Mouse (Mus musculus): Measurements from ENCODE around the gene Iqub. TPM values are rescaled to one million over a fixed set of nuclear protein-coding genes. Genes with fewer than 3 reads are reported as not detected.

Iqub gene
- 1.6 and 1.7 TPM in 2 replicates for polyA plus RNA-seq (2012; rRNA removed)

DNA sequence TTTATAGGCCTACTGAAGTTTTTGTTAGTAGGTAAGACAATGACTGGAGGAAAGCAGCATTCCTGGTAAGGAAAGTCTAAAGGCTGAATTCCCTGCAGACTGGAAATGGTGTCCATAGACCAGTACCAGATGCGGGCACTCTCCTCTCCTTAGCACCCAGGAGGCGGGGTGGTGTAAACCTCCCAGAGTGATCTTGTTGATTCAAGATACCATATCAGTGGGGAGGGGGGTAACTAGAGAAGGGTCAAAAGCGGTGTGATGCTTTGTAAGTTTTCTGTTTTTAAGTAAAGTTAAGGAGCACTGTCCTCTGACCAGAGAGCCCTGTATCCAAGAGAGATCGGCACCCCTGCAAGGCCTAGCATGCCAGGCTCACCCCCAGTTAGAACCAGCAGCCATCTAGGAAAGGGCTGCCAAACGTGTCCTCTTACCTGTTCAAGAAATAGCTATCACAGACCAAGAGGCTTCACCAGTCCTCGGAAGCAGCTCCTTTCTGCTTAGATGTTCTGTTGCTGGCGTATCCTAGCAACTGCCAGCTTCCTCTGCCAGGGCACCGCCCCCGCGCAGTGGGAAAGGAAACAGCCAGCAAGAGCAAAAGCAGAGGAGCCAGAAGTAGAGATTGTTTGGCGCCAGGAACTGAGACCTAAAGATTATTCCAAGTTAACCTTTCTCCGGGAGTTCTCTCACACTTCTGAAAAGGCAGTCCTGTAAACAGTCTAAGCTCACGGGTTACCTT is at the start of gene Iqub:
Iqub (minus strand) TSS at position 516 of the 733 bp plus-strand sequence.
- DNase-seq (ENCODE audit: extremely low spot score in 1 of 2, low spot score in 1 of 2) = peak; percentile 86 to 93

DNA sequence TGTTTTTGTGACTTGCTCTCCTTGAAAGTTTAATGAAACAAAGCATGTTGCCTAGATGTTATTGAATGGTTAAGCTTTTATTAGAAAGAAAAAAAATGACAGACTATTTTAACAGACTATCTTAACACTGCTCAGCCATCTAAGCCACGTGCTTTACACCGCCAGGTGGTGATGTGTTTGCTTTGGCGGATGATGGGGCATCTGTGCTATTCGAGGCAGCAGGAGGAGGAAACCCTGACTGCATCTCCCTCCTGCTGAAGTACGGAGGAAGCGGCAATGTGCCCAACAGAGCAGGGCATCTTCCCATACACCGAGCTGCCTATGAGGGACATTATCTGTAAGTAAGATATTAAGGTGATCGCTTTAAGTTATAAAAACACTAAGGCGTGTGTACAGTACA is 49.2 kb upstream of the Iqub start:
- DNase-seq (ENCODE audit: extremely low spot score in 1 of 2, low spot score in 1 of 2) = peak in 1 of 2 experiments; percentile 35

DNA sequence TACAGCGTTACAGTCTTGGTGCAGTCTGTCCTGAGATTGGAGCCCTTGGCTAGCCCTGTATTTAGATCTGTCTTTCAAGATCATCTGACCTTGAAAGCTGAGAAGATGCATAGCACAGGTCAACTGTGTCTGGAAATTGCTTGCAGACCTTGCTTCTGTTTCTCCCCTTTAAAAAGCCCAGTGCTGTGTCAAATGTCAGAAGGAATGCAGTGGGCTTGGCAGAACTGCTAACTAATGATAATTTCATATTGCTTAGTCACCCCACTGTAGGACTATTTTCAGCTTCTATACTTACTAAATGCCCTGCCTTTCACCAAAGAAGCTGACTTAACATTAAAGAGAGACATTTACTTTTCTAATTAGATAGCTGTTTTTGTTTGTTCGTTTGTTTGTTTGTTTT is 40.6 kb upstream of the Iqub start:
- no peak for DNase-seq (ENCODE audit: extremely low spot score in 1 of 2, low spot score in 1 of 2)

DNA sequence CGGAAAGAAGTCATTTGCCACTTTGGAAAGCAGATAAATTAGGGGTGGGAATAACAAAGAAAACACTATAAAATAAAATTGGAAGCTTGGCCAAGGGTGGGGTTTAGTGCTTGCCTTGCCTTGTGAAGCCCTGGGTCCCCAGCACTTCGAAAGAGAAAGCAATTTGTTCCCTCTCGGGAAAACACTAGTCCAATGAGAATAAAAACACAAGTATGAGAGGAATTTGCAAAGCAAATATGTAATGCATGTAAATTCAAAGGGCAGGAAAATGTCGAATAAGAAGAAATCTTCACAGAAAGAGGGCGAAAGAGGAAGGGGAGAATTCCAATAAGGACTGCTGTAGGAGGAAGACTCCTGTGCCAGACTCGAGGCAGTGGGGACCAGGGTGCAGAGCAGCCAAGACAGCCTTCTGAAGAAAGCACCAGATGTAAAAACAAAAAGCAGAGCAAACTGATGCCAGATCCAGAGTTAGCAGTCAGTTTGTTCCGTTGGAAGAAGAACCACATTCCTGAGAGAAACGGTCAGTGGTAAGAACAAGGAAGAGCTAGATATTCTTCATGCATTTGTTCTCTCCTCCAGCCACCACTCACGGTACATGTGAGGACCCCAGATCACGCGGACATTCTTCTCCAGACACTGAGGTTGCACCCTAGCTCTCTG is 39.7 kb upstream of the Iqub start:
- DNase-seq (ENCODE audit: extremely low spot score in 1 of 2, low spot score in 1 of 2) = no peak

DNA sequence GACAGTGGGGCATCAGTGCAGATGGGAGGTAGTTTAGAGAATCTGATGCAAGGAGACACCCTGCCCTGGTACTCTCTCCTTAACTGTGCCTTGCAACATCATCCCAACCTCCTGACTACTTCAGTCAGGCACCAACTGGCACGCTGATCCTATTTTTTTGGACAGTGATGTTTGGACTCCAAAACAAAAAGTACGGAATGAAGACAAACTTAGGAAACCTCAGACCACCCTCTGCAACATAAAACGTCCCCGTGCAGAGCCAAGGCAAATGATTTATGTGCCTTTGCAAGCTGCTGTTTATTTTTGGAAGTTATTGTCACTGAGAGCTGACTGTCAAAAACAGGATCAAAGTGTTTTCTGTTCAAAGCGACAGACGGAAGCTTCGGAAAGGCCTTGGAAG is 37.2 kb upstream of the Iqub start:
- DNase-seq (ENCODE audit: extremely low spot score in 1 of 2, low spot score in 1 of 2) = no peak

DNA sequence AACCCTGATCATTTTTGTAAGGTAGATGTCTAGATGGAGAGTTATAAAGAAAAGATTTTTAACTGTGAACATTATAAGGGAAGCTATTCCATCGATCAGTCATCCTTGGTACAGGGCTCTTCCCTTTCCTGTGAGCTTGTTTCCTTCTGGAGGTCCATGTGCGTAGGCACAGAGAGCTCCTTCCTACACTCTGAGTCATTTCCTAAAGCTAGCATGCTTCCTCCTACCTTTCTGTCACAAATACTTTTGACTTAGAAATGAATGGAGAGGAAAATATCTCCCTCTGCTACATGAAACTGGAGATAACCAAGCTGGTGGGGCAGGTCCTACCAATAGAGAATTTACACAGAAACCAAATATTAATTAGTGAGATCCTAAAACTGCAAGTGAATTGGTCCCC is 34.9 kb upstream of the Iqub start:
- DNase-seq (ENCODE audit: extremely low spot score in 1 of 2, low spot score in 1 of 2) = peak in 1 of 2 experiments; percentile 67

DNA sequence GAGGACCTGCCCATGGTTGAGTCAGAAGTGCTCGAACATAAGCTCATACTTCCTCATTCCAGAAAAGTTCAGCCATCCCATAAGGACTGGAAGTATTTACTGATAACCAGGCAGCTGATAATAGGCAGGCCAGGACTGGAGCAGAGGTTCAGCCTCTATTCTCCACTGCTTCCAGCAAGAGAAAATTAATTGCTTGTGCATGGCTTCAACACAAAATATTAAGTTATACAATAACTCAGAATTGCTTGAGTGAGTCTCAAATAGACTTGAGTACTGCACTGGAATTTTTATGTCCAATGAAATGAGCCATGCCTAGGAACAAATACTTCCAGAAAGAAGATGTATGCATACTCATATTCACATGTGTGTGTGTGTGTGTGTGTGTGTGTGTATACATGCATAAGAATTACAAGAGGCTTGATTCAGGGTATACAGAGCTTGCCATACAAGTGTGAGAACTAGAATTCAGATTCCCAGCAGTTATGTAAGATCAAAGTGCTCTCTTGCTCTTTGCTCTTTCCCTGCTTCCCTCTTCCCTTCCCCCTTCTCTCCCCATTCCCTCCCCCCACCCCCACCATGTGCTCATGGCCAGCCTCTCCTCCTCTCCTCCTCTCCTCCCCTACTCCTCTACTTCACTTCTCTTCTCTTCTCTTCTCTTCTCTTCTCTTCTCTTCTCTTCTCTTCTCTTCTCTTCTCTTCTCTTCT is 32.0 kb upstream of the Iqub start:
- DNase-seq (ENCODE audit: extremely low spot score in 1 of 2, low spot score in 1 of 2) = no peak

DNA sequence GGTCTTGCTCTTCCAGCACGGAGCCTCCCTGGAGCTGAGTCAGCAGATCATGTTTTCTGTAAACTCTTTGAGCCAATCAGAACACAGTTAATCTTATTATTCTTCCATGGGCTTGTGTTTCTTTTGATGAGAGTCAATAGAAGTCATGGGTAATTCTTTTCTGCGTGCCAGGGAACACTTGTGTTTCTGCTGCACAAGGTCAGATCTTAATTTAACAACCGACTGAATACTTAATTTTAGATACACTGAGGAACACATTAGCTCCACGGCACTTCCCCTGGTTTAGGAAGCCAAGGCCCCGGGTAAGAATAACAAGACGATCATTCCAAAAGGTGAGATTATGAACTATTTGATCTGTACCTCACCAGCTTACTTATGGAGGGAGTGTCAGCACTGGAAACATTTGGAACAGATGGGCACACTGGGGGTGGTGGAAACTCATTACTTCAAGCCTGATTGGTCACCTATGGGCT is 28.3 kb upstream of the Iqub start:
- DNase-seq (ENCODE audit: extremely low spot score in 1 of 2, low spot score in 1 of 2) = no peak

DNA sequence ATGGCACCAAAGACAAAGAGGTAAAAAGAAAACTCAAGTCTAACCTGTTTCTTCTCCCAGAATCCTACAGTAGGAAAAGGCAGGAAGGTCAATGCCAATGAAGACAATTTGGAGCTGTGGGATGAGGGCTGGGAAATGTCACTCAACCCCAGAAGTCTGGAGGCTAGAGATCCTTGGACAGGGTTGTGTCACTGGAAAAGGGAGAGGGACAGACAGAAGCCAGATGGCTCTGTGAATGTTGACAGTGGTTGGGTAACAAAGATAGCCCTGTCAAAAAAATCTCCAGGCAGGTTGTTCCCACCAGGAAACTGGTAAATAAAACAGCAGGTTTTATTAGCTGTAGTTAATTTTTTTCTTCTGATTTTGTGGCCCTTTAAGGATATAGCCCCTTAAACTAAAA is 27.5 kb upstream of the Iqub start:
- no peak for DNase-seq (ENCODE audit: extremely low spot score in 1 of 2, low spot score in 1 of 2)

DNA sequence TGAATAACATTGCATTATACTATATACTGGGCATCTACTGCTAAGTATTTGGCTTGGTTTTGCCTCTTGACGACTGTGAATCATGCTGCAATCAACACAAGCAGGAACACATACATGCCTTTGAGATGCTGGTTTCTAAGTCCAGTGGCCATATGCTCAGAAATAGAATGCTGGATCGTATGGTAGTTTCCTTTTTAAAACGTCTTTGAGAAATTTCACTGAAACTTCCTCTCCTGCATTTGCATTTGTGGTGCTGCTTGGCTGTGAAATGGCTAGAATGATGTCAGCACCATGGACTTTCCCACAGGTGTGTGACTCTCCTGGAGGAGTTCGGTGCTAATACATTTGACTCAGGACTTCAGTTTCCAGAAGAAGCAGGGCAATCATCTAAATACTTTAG is 25.2 kb upstream of the Iqub start:
- no peak for DNase-seq (ENCODE audit: extremely low spot score in 1 of 2, low spot score in 1 of 2)

DNA sequence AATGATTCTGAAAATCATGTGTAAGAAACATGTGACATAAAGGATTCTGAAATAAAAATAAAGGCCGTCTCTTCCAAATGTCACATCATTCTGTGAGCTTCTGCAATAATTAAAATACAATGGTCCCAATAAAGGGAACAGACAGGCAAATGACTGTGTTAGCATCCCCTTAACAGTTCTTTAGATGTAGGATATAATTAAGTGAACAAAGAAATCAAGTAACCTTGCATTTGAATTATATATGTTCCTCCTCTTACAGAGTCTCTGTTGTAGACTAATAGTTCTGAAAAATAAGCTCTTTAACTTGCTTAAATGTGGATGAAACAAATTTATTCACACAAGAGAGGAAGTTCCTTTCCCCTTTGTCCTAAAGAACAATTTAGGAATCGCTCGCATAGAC is 23.6 kb upstream of the Iqub start:
- DNase-seq (ENCODE audit: extremely low spot score in 1 of 2, low spot score in 1 of 2) = no peak

DNA sequence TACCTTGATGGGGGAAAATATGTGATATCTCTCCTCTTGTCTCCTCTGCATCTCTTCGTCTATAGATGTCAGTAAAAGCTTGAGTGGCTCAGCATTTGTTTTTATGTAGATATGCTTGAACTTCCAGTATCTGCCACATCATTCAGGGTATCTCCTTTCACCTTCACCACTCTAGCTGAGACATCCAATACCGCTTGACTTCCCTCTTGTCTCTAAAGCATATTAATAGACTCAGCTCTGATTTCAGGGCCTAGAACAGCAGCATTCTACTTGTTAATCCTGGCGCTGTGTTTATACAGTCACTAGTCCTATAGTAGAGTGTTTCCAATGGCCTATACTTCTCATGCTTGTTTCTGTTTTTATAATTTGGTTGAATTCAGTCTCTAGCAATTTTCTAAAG is 17.9 kb upstream of the Iqub start:
- DNase-seq (ENCODE audit: extremely low spot score in 1 of 2, low spot score in 1 of 2) = no peak

DNA sequence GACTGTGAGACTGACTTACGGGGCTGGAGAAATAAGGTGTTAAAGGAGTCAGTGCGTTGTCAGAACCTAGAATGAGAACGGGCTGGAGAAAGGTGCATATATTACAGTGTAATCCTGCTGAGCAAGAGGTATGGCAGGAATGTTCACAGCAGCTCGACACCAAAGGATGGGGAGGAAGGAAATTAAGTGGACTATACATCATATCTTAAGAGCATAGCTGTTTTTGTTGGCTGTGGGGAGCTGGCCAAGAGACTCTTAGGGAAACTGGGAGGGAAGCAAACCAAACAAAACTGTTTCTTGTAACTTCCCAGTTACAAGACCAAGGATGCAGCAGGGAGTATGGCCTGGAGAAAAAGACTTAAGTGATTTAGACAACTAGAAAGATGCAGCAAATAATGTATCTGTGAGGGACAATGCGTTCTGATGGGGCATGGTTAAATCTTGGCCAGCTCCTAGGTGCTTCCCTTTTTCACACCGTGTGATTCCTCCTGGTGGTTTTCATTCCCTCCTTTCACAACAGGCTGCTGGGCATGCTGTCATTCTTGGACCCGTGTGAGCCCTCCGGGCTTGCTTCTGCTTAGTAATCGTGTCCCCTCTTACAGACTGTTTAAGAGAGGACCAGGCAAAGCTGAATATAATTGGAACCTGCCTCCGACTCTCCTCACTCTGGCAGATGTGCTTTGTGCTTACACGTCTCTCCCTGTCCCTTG is 16.0 kb upstream of the Iqub start:
- no peak for DNase-seq (ENCODE audit: extremely low spot score in 1 of 2, low spot score in 1 of 2)

DNA sequence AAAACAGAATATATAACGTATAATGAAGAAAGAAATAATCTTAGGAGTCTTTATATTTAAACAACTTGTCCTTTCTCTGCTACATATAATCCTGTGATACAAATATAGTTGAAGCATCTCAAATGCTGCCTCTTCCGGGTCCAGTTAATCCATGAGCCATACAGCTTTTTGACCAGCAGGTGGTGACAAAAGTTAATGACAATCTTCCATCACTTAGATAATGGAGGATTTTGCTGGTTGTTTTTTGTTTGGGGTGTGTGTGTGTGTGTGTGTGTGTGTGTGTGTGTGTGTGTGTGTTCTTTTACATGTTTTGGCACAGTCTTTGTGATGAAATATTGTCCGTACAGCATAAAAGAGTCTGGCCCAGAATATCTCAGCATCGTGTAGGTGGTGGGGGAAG is 15.3 kb upstream of the Iqub start:
- DNase-seq (ENCODE audit: extremely low spot score in 1 of 2, low spot score in 1 of 2) = peak in 1 of 2 experiments; percentile 80

DNA sequence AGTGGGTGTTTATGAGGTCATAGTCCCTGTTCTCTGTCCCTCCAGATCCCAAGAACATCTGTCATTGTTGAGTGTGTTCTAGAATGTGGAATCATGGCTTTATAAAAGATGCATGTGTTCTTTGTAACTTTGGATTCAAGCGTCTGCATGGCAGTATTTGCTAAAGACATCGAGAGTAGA is 13.1 kb upstream of the Iqub start, which contains the start of gene Asb15:
Asb15 (plus strand) TSS at position 81 of the 180 bp plus-strand sequence.
- no peak for DNase-seq (ENCODE audit: extremely low spot score in 1 of 2, low spot score in 1 of 2)

DNA sequence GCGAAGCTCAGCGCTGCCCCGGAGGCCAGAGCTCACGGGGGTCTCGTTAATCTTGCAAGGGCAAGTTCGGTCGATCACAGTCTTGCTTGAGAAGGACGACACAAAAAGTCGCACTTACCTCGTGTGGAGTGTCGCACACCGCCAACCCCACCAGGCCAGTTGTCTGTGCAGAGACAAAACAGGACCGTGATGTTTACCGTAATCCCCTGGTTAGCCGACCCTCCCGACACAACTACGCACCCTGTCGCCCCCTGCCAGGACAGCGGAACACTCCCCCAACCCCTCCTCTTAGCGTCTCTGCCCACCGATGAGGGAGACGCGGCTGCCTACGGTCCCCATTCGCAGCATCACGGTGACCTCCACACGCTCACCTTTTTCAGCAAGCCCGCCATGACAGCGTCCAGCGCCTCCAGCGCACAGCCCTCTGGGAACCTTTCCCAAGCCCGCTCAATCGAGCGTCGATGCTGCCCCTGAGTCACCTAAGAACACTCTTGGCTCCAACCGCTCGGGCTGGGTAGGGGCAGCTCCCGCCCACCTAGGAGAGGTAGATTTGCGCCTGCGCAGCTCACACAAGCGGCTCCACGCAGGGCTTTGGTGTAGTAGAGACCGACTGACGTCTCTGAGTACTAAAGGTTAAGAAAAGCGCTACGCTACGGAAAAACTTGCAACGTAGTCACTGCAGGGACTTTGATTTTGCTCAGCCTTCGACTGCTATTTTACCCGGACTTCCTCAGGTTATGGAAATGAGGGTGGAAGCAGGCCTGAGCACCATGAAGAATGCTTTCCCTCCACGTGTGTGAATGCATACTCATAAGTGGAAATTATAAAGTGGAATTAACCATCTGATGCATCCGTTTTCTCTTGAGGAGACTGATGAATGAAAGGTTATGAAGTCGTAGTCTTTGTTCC is 12.5 kb upstream of the Iqub start, which contains the start of gene Ndufa5:
Ndufa5 (minus strand) TSS at position 859 of the 909 bp plus-strand sequence.
- DNase-seq (ENCODE audit: extremely low spot score in 1 of 2, low spot score in 1 of 2) = peak; percentile 86 to 95

DNA sequence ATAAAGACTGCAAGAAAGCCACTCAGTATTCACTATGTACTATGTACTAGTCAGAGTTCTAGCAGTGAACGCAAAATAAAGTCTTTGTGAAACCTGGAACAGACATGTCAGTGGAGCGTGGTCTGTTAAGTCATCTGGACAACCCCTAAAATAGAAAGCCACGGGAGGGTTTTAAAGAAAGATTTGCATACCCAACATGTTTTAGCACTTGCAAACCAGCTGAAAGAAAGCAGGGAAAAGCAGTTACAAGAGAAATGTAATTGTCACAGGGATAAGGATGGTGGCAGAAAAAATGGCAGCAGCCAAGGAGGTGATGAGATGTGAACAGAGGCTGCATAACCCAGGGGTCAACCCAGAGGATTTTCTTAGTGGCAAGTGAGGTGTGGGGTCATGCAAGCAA is 10.8 kb upstream of the Iqub start:
- no peak for DNase-seq (ENCODE audit: extremely low spot score in 1 of 2, low spot score in 1 of 2)

DNA sequence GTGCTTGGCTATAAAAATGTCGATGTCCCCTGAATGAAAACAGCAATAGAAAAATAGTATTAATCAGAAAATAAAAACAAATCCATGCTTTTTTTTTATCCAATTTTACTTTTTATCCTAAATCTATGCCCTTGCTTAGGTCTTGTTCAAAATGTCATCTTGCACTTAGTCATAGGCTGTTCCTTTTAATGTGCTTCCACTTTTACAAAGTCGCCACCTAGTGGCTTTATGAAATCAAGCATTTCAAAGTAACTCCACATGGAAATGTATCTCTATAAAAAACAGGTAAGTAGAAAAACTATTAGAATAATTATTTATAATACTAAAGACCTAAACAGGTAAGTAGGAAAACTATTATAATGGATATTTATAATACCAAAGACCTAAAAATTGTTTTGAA is 1.3 kb upstream of the Iqub start:
- peak in 1 of 2 experiments; percentile 66 for DNase-seq (ENCODE audit: extremely low spot score in 1 of 2, low spot score in 1 of 2)

DNA sequence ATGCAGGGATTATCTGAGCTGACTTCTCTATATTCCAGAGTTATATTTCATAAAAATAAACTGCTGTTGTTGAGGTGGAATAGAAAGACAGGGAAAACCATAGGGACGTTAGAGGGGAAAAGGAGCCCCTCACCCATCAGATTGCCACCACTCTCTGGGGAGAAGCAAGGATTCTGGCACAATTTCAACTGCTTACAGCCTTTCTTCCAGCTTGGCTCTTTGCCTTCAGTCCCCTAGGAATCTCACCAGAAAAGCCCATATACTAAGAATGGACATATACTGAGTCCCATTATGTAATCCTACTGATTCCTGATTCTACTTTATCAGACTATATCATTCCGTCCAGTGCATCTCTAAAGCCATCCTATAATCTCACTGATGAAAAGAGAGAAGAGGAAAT is 10.7 kb downstream of the Iqub start:
- no peak for DNase-seq (ENCODE audit: extremely low spot score in 1 of 2, low spot score in 1 of 2)

DNA sequence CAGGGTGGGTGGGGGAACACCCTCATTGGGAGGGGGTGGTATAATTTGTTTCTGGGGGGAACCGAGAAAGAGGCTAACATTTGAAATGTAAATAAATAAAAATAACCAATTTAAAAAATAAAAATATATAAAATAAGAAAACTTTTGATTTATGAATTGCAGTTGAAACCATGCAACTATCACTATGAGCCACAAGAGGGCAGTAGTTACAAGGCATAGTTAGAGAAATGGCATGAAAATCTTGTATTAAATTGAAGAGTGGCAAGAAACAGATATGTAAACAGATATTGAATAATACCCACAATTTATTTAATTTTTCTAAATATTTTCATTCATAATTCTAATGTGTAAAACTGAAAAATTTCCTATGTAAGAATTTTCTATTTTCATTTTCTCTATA is 24.5 kb downstream of the Iqub start:
- peak in 1 of 2 experiments; percentile 26 for DNase-seq (ENCODE audit: extremely low spot score in 1 of 2, low spot score in 1 of 2)

Measured in frontal cortex, adult 2 months (tissue).